Mouse (Mus musculus) thymus, adult 18-20 months (tissue): Measurements from ENCODE around the gene Tanc1.
"Not testable (repeated sequence)": the region's sequence is repeated elsewhere in the genome, so short reads cannot be mapped to it uniquely, and the experiment has no call there.

Source experiments
- DNase-seq, 2 experiments: peaks; one replicate each; pipeline ENCODE4 v3.0.0; 2022; ENCODE audit warnings: mixed read lengths in 2 of 2

Tanc1 gene

GRCm38 (mm10) chr2:59611831-59612732, at the start of gene Tanc1:
Gene Tanc1, plus strand, starts transcription at chr2:59612042.
- DNase-seq = peak; percentile 80 to 81

GRCm38 (mm10) chr2:59562215-59562614, 49.6 kb upstream of the Tanc1 start:
- DNase-seq = no peak

GRCm38 (mm10) chr2:59562696-59563095, 49.1 kb upstream of the Tanc1 start:
- DNase-seq = no peak

GRCm38 (mm10) chr2:59564029-59564611, 47.7 kb upstream of the Tanc1 start:
- DNase-seq = not testable (repeated sequence)

- no peak for DNase-seq
Measured at GRCm38 (mm10) chr2:59564947-59565346, 46.9 kb upstream of the Tanc1 start.

- DNase-seq = no peak
Measured at GRCm38 (mm10) chr2:59580939-59581338, 30.9 kb upstream of the Tanc1 start.

- no peak for DNase-seq
Measured at GRCm38 (mm10) chr2:59583961-59584360, 27.9 kb upstream of the Tanc1 start.

GRCm38 (mm10) chr2:59587387-59588095, 24.3 kb upstream of the Tanc1 start:
- no peak for DNase-seq

- DNase-seq = no peak
Measured at GRCm38 (mm10) chr2:59588096-59588405, 23.8 kb upstream of the Tanc1 start.

- no peak for DNase-seq
Measured at GRCm38 (mm10) chr2:59593341-59593902, 18.4 kb upstream of the Tanc1 start.

GRCm38 (mm10) chr2:59594095-59594494, 17.7 kb upstream of the Tanc1 start:
- DNase-seq = no peak

GRCm38 (mm10) chr2:59596545-59596944, 15.3 kb upstream of the Tanc1 start:
- no peak for DNase-seq

GRCm38 (mm10) chr2:59598286-59598685, 13.6 kb upstream of the Tanc1 start:
- DNase-seq = no peak

GRCm38 (mm10) chr2:59598894-59599293, 12.9 kb upstream of the Tanc1 start:
- DNase-seq = no peak

- DNase-seq = no peak
Measured at GRCm38 (mm10) chr2:59599338-59600111, 12.3 kb upstream of the Tanc1 start.

GRCm38 (mm10) chr2:59600123-59600840, 11.6 kb upstream of the Tanc1 start:
- no peak for DNase-seq

GRCm38 (mm10) chr2:59600980-59601379, 10.9 kb upstream of the Tanc1 start:
- DNase-seq = no peak

- DNase-seq = no peak
Measured at GRCm38 (mm10) chr2:59601452-59601851, 10.4 kb upstream of the Tanc1 start.

- no peak for DNase-seq
Measured at GRCm38 (mm10) chr2:59608958-59609357, 2.9 kb upstream of the Tanc1 start.

GRCm38 (mm10) chr2:59611216-59611810, 529 bp upstream of the Tanc1 start:
- no peak for DNase-seq

- DNase-seq = peak in 1 of 2 experiments; percentile 13
Measured at GRCm38 (mm10) chr2:59612733-59613473, 1.1 kb downstream of the Tanc1 start.
